Comparison of ENCODE assay signal across 8 mouse cellular contexts in the genomic region with DNA sequence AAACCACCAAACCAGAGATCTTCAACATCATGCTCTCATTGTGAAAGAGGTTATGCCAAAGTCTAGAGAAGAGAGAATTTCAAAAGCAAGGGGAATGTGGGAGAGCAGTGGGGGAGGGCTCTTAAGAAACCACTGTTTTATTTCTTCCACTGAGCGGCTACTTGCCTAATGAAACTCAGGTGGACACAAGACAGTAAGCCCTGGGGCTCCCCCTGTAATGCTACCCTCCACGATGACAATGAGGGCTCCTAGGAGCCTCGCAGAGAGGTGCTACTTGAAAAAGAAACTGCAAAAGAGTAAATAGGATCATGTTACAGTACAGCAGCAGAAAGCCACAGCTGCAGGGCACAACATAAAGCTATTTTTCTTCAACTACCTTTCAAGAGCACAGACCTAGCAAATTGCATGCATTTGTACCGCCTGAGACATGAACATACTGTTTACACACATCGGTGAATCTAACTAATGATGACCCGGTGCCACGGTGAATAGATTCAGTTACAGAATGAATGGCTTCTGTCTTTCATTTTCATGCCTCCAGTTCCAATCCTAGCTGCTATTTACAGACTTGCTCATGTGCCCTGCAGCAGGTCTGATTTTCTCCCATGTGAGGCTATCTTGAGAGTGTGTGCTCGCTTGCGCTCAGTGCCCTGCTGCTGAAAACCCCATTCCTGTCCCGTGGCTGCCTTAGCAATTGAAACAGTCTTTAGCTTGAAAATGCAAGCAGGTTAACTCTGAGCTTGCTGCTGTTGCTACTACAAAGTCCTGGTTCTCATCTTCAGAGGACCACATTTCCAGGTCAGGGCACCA. TPM values are rescaled to one million over a fixed set of nuclear protein-coding genes. Genes with fewer than 3 reads are reported as not detected.
DNase-seq lines count a peak whose midpoint lies in the region; ATAC-seq and TF ChIP-seq lines count a peak whose summit lies in the region.

No protein-coding gene starts in this region.

- H3K9ac ChIP-seq in liver, postnatal 0 days (replicated peaks) = no peak overlapping the region; the same call in 1 of the 2 replicates
- H3K9ac ChIP-seq in stomach, embryonic 14.5 days (replicated peaks; ENCODE audit: low read depth, low read length) = 0 out of 2 replicates have a peak overlapping the region, but pooled peaks have one; percentile 25

- no peak for TF ChIP-seq EP300 in liver, postnatal 0 days (IDR thresholded peaks at IDR 0.05; ENCODE audit: low read depth)

- H3K36me3 ChIP-seq in liver, postnatal 0 days (replicated peaks; ENCODE audit: insufficient read depth, low read length) = no peaks in the 10 kb centered on the region
- no peaks in the 10 kb centered on the region for H3K36me3 ChIP-seq in stomach, embryonic 14.5 days (ENCODE audit: control insufficient read depth, insufficient read depth, low read length)

- 11% methylated on average over 10 of the region's 10 CpGs for WGBS in liver, postnatal 0 days (ENCODE audit: insufficient replicate concordance)
- WGBS in stomach, embryonic 14.5 days = 2% methylated on average over 10 of the region's 10 CpGs
- 13% methylated on average over 10 of the region's 10 CpGs for WGBS in cerebellum, adult 2 months

- no peak for TF ChIP-seq CTCF in liver, postnatal 0 days (IDR thresholded peaks at IDR 0.05; ENCODE audit: low read depth)
- no peak for TF ChIP-seq CTCF in cerebellum, adult 2 months (IDR thresholded peaks at IDR 0.05; ENCODE audit: borderline replicate concordance, insufficient read depth, low read depth, low read length)

- H3K9me3 ChIP-seq in liver, postnatal 0 days (ENCODE audit: low read length) = no peaks in the 10 kb centered on the region
- 0 out of 2 replicates have a peak, but pooled peaks cover 3% of the 10 kb centered on the region for H3K9me3 ChIP-seq in stomach, embryonic 14.5 days (ENCODE audit: control insufficient read depth, low read depth, low read length)

- H3K27me3 ChIP-seq in liver, postnatal 0 days (ENCODE audit: insufficient read depth, low read length) = peaks cover 7% of the 10 kb centered on the region
- H3K27me3 ChIP-seq in stomach, embryonic 14.5 days (ENCODE audit: control insufficient read depth, insufficient read depth, low read length) = no peaks in the 10 kb centered on the region
- H3K27me3 ChIP-seq in cerebellum, adult 2 months (ENCODE audit: control insufficient read depth, insufficient read depth, low read length) = no peaks in the 10 kb centered on the region; the same call in 1 of the 2 replicates

- ATAC-seq in liver, postnatal 0 days = no peak
- no peak for ATAC-seq in stomach, embryonic 14.5 days (ENCODE audit: insufficient number of reproducible peaks, insufficient read depth, low FRiP score, low read depth)
- no peak for ATAC-seq in erythroid progenitor cell, adult 5-6 weeks (replicated peaks; ENCODE audit: low FRiP score, poor library complexity, severe bottlenecking)

- peak overlapping the region; percentile 51 for H3K4me3 ChIP-seq in liver, postnatal 0 days (ENCODE audit: low read depth, low read length)
- H3K4me3 ChIP-seq in stomach, embryonic 14.5 days (ENCODE audit: low read depth, low read length) = peak overlapping the region; percentile 45
- no peak overlapping the region for H3K4me3 ChIP-seq in cerebellum, adult 2 months (replicated peaks; ENCODE audit: insufficient read depth, low read depth, low read length)

- peaks cover 4% of the 10 kb centered on the region; the same call in 1 of the 2 replicates for H3K4me1 ChIP-seq in liver, postnatal 0 days (ENCODE audit: insufficient read depth)
- H3K4me1 ChIP-seq in stomach, embryonic 14.5 days (ENCODE audit: control insufficient read depth, insufficient read depth, low read length) = no peaks in the 10 kb centered on the region; the same call in 1 of the 2 replicates
- no peaks in the 10 kb centered on the region for H3K4me1 ChIP-seq in cerebellum, adult 2 months (ENCODE audit: control insufficient read depth, insufficient read depth, low read length)

- TF ChIP-seq POLR2A in cerebellum, adult 2 months (IDR thresholded peaks at IDR 0.05; ENCODE audit: borderline replicate concordance, insufficient read depth, low read length) = no peak

- H3K4me2 ChIP-seq in liver, postnatal 0 days (ENCODE audit: low read depth, low read length) = peak overlapping the region; percentile 74
- H3K4me2 ChIP-seq in stomach, embryonic 14.5 days (replicated peaks; ENCODE audit: low read depth, low read length) = peak overlapping the region; percentile 61

- intact Hi-C loops in heart, postnatal 36 days (cut with DNase I) = loop anchor here (2.0 to 5.0 kb wide), 2 partner anchors 15 to 70 kb away; no protein-coding TSS in a partner anchor

- peak; percentile 36 for DNase-seq in 416B (ENCODE audit: low read depth)
- DNase-seq in embryo, embryonic 9.5 days (ENCODE audit: extremely low spot score) = peak; percentile 39
- peak; percentile 14 to 33 for DNase-seq in heart, postnatal 36 days
- DNase-seq in liver, postnatal 0 days = no peak
- DNase-seq in spleen, adult 12 weeks (ENCODE audit: low spot score) = no peak
- no peak for DNase-seq in cerebellum, adult 2 months

- no peak overlapping the region for H3K27ac ChIP-seq in liver, postnatal 0 days (ENCODE audit: low read depth)
- no peak overlapping the region for H3K27ac ChIP-seq in stomach, embryonic 14.5 days (ENCODE audit: low read length)
- no peak overlapping the region for H3K27ac ChIP-seq in cerebellum, adult 2 months (ENCODE audit: insufficient read depth, low read length)

RNA-seq across cellular contexts. Expression of gene Hmcn1, which starts 1.3 kb away (rescaled TPM):
- total RNA-seq in heart, postnatal 36 days (2021) = 10 to 100 TPM; 12.9 to 13.1 TPM
- 2.4 and 2.8 TPM in 2 replicates for polyA plus RNA-seq in liver, postnatal 0 days (2015; fragmentation: Nextera tagmentation; extraction: Ambion mirVana)
- polyA plus RNA-seq in stomach, embryonic 14.5 days (2014; fragmentation: Nextera tagmentation; extraction: Ambion mirVana) = 22.1 and 23.5 TPM in 2 replicates
- total RNA-seq in erythroid progenitor cell, adult 5-6 weeks (2015; ENCODE audit: low replicate concordance) = not detected in 2 replicates
- not detected in 2 replicates for total RNA-seq in erythroid progenitor cell, adult 5-6 weeks (2017; ENCODE audit: low replicate concordance)
- polyA plus RNA-seq in cerebellum, adult 2 months (2012; rRNA removed) = 5.3 and 6.0 TPM in 2 replicates

Comparison
In these comparisons a context has a peak if more than half of its experiments do, and no peak if none do; other contexts are left out.
1. DNase-seq: peak in 416B (single experiment), embryo, embryonic 9.5 days (single experiment) and heart, postnatal 36 days (2 of 2); none in liver, postnatal 0 days (single experiment), spleen, adult 12 weeks (single experiment) and cerebellum, adult 2 months (0 of 2).